In genomic region chr3:145761501-145762170, GRCm38 (mm10) we compare ENCODE assay signal across 23 mouse cellular contexts. TPM values are rescaled to one million over a fixed set of nuclear protein-coding genes. Genes with fewer than 3 reads are reported as not detected.
DNase-seq lines count a peak whose midpoint lies in the region; ATAC-seq lines count a peak whose summit lies in the region.
"Had no signal": no experiment of that assay in that cellular context is flagged by ENCODE, and none has a peak within 500 bp of the region (broad histone marks: within the 10 kb centered on the region; RNA-seq: fewer than 3 reads in every experiment).

No protein-coding gene starts in this region.

- no peak overlapping the region for H3K9ac ChIP-seq in forebrain, embryonic 13.5 days
- no peak overlapping the region for H3K9ac ChIP-seq in forebrain, embryonic 16.5 days (replicated peaks; ENCODE audit: low read depth, low read length)
- H3K9ac ChIP-seq in kidney, embryonic 16.5 days (replicated peaks; ENCODE audit: low read length) = no peak overlapping the region
- H3K9ac ChIP-seq in kidney, embryonic 15.5 days = no peak overlapping the region
- no peak overlapping the region for H3K9ac ChIP-seq in neural tube, embryonic 12.5 days
- H3K9ac ChIP-seq: heart, embryonic 13.5 days; stomach, embryonic 15.5 days had no signal

- ATAC-seq in forebrain, embryonic 13.5 days = no peak
- ATAC-seq in forebrain, embryonic 16.5 days = no peak
- ATAC-seq in kidney, embryonic 16.5 days (ENCODE audit: low FRiP score, low TSS enrichment) = no peak
- ATAC-seq in kidney, embryonic 15.5 days (replicated peaks; ENCODE audit: low FRiP score) = no peak
- ATAC-seq in neural tube, embryonic 12.5 days (ENCODE audit: low FRiP score, low read depth) = no peak
- ATAC-seq in erythroid progenitor cell, adult 5-6 weeks (replicated peaks; ENCODE audit: low FRiP score, poor library complexity, severe bottlenecking) = no peak
- ATAC-seq: hindbrain, postnatal 0 days had no signal

- H3K9me3 ChIP-seq in forebrain, embryonic 13.5 days (replicated peaks) = no peaks in the 10 kb centered on the region
- H3K9me3 ChIP-seq in forebrain, embryonic 16.5 days (ENCODE audit: control insufficient read depth, low read length) = no peaks in the 10 kb centered on the region
- H3K9me3 ChIP-seq in kidney, embryonic 16.5 days (ENCODE audit: low read length) = no peaks in the 10 kb centered on the region
- H3K9me3 ChIP-seq in kidney, embryonic 15.5 days (replicated peaks) = no peaks in the 10 kb centered on the region
- no peaks in the 10 kb centered on the region for H3K9me3 ChIP-seq in neural tube, embryonic 12.5 days
- H3K9me3 ChIP-seq: heart, embryonic 13.5 days; stomach, embryonic 15.5 days had no signal

- WGBS in forebrain, embryonic 13.5 days = 54% methylated on average over 3 of the region's 3 CpGs
- 38% methylated on average over 3 of the region's 3 CpGs for WGBS in forebrain, embryonic 16.5 days
- 79% methylated on average over 3 of the region's 3 CpGs for WGBS in kidney, embryonic 16.5 days
- WGBS in kidney, embryonic 15.5 days = 75% methylated on average over 3 of the region's 3 CpGs
- 82% methylated on average over 3 of the region's 3 CpGs for WGBS in neural tube, embryonic 12.5 days

- no peak overlapping the region for H3K27ac ChIP-seq in forebrain, embryonic 13.5 days
- no peak overlapping the region for H3K27ac ChIP-seq in forebrain, embryonic 16.5 days (ENCODE audit: low read length)
- H3K27ac ChIP-seq in kidney, embryonic 16.5 days (ENCODE audit: low read length) = peak overlapping the region; percentile 64; the same call in 1 of the 2 replicates
- H3K27ac ChIP-seq in kidney, embryonic 15.5 days = no peak overlapping the region
- no peak overlapping the region for H3K27ac ChIP-seq in neural tube, embryonic 12.5 days
- H3K27ac ChIP-seq: heart, embryonic 13.5 days; hindbrain, postnatal 0 days; left cerebral cortex, adult 2 months; stomach, embryonic 15.5 days had no signal

- H3K4me2 ChIP-seq in forebrain, embryonic 13.5 days = peak overlapping the region; percentile 96
- no peak overlapping the region for H3K4me2 ChIP-seq in forebrain, embryonic 16.5 days (ENCODE audit: low read length)
- H3K4me2 ChIP-seq in kidney, embryonic 16.5 days (replicated peaks; ENCODE audit: low read depth, low read length) = no peak overlapping the region
- H3K4me2 ChIP-seq in kidney, embryonic 15.5 days = no peak overlapping the region
- H3K4me2 ChIP-seq in neural tube, embryonic 12.5 days (replicated peaks) = 0 out of 2 replicates have a peak overlapping the region, but pooled peaks have one; percentile 5
- H3K4me2 ChIP-seq: heart, embryonic 13.5 days; stomach, embryonic 15.5 days had no signal

- H3K4me1 ChIP-seq in forebrain, embryonic 13.5 days = peaks cover 55% of the 10 kb centered on the region
- peaks cover 32% of the 10 kb centered on the region for H3K4me1 ChIP-seq in forebrain, embryonic 16.5 days (replicated peaks; ENCODE audit: control insufficient read depth, insufficient read depth, low read length)
- H3K4me1 ChIP-seq in kidney, embryonic 16.5 days (ENCODE audit: insufficient read depth, low read length) = peaks cover 42% of the 10 kb centered on the region
- peaks cover 40% of the 10 kb centered on the region for H3K4me1 ChIP-seq in kidney, embryonic 15.5 days
- H3K4me1 ChIP-seq in neural tube, embryonic 12.5 days = peaks cover 30% of the 10 kb centered on the region

- H3K27me3 ChIP-seq in forebrain, embryonic 13.5 days = no peaks in the 10 kb centered on the region
- no peaks in the 10 kb centered on the region for H3K27me3 ChIP-seq in forebrain, embryonic 16.5 days (replicated peaks; ENCODE audit: control insufficient read depth, insufficient read depth, low read length)
- no peaks in the 10 kb centered on the region for H3K27me3 ChIP-seq in kidney, embryonic 16.5 days (ENCODE audit: insufficient read depth, low read length)
- H3K27me3 ChIP-seq in kidney, embryonic 15.5 days = peaks cover 11% of the 10 kb centered on the region
- H3K27me3 ChIP-seq in neural tube, embryonic 12.5 days (replicated peaks) = peaks cover 7% of the 10 kb centered on the region; the same call in 1 of the 2 replicates

- no peak for DNase-seq in neural tube, embryonic 10.5 days (ENCODE audit: extremely low spot score, low spot score)
- no peak for DNase-seq in right cerebral cortex, postnatal 14 days
- DNase-seq: cerebellum, adult 8-10 months; kidney, adult 11 months; kidney, postnatal 4 days; layer of hippocampus, adult 9-11 months; left cerebral cortex, postnatal 4 days; lung, adult 2 months; thymus, adult 2 months had no signal

- H3K36me3 ChIP-seq in forebrain, embryonic 13.5 days (ENCODE audit: poor library complexity, severe bottlenecking) = no peaks in the 10 kb centered on the region
- no peaks in the 10 kb centered on the region for H3K36me3 ChIP-seq in forebrain, embryonic 16.5 days (ENCODE audit: control insufficient read depth, insufficient read depth)
- H3K36me3 ChIP-seq in kidney, embryonic 16.5 days (ENCODE audit: insufficient read depth, low read length) = no peaks in the 10 kb centered on the region
- no peaks in the 10 kb centered on the region for H3K36me3 ChIP-seq in kidney, embryonic 15.5 days
- no peaks in the 10 kb centered on the region for H3K36me3 ChIP-seq in neural tube, embryonic 12.5 days
- H3K36me3 ChIP-seq: heart, embryonic 13.5 days; stomach, embryonic 15.5 days had no signal

- no peak overlapping the region for H3K4me3 ChIP-seq in forebrain, embryonic 13.5 days
- no peak overlapping the region for H3K4me3 ChIP-seq in forebrain, embryonic 16.5 days (replicated peaks; ENCODE audit: low read length)
- no peak overlapping the region for H3K4me3 ChIP-seq in kidney, embryonic 16.5 days (ENCODE audit: low read length)
- H3K4me3 ChIP-seq in kidney, embryonic 15.5 days (replicated peaks) = no peak overlapping the region
- no peak overlapping the region for H3K4me3 ChIP-seq in neural tube, embryonic 12.5 days
- H3K4me3 ChIP-seq: erythroblast, embryonic 14.5 days; heart, embryonic 13.5 days; left cerebral cortex, adult 2 months; megakaryocyte, embryonic 14.5 days; stomach, embryonic 15.5 days had no signal

RNA-seq across cellular contexts. Expression of gene Ddah1, which starts 3.2 kb away (rescaled TPM):
- polyA plus RNA-seq in forebrain, embryonic 13.5 days (2015; fragmentation: Nextera tagmentation; extraction: Ambion mirVana) = 128 and 149 TPM in 2 replicates
- polyA plus RNA-seq in forebrain, embryonic 16.5 days (2015; fragmentation: Nextera tagmentation; extraction: Ambion mirVana) = 145 and 150 TPM in 2 replicates
- 73.5 and 76.7 TPM in 2 replicates for polyA plus RNA-seq in kidney, embryonic 16.5 days (2015; fragmentation: Nextera tagmentation; extraction: Ambion mirVana)
- 71.2 and 76.1 TPM in 2 replicates for polyA plus RNA-seq in kidney, embryonic 15.5 days (2015; fragmentation: Nextera tagmentation; extraction: Ambion mirVana)
- 51.7 and 53.5 TPM in 2 replicates for polyA plus RNA-seq in neural tube, embryonic 12.5 days (2016; fragmentation: Nextera tagmentation; extraction: Ambion mirVana)
- 0.72 TPM in 1 of 2 replicates, not detected in the other for total RNA-seq in erythroid progenitor cell, adult 5-6 weeks (2015; ENCODE audit: low replicate concordance)
- not detected in 2 replicates for total RNA-seq in erythroid progenitor cell, adult 5-6 weeks (2017; ENCODE audit: low replicate concordance)
- total RNA-seq: granulocyte monocyte progenitor cell, adult 5-6 weeks; neutrophil, adult 5-6 weeks had no signal

Comparison
In these comparisons a context has a peak if more than half of its experiments do, and no peak if none do; other contexts are left out.
1. H3K4me2 ChIP-seq: peak in forebrain, embryonic 13.5 days (single experiment) and neural tube, embryonic 12.5 days (single experiment); none in forebrain, embryonic 16.5 days (single experiment), kidney, embryonic 16.5 days (single experiment) and kidney, embryonic 15.5 days (single experiment).